Mouse (Mus musculus): ENCODE measurements around the gene Atp6v1f. TPM values are rescaled to one million over a fixed set of nuclear protein-coding genes. Genes with fewer than 3 reads are reported as not detected.

Atp6v1f gene
- 149 and 161 TPM in 2 replicates for polyA plus RNA-seq (2016; fragmentation: Nextera tagmentation; extraction: Ambion mirVana)

DNA sequence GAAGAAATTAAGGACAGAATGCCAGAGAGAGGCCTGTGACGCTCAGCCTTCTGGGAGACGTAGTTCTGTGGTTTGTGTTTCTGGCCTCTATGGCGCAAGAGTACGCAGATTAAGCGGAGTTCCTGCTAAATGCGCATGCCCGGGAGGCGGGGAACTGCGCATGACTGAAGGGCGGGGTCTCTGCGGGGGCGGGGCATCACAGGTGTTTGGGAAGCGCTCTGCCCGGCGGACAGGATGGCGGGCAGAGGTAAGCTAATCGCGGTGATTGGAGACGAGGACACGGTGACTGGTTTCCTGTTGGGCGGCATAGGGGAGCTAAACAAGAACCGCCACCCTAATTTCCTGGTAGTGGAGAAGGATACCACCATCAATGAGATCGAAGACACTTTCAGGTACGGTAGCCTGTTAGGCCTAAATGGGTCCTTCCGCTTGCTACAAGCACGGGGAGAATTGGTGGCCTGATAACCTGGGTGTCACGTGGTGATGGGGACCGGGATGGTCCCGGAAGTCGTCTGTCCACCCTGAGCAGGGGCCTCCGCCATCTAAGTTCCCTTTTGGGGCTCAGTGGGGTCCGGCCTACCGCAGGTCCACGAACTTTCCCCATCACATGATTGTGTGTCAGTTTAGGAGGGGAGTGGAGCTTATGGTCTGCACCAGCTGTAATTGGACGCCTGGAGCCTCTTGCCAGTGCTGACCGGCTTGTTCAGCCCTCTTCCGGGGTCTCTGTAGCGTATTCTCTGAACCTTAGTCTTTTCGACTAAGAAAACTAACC, at the start of gene Atp6v1f:
TSS of gene Atp6v1f (plus strand) at position 136 of the 772 bp plus-strand sequence.
- under 1% methylated on average over 39 of the region's 39 CpGs for WGBS (ENCODE audit: insufficient replicate concordance)
- Histone ChIP-seq H3K4me1 (peaks cover 11% of the 10 kb centered on the region), H3K4me2 (peak within 1 kb of the TSS; percentile 78), H3K9ac (peak within 1 kb of the TSS; percentile 77), H3K36me3 (peaks cover 25% of the 10 kb centered on the region), H3K27me3 (replicated peaks) (0 out of 2 replicates have a peak, but pooled peaks cover under 1% of the 10 kb centered on the region), H3K4me3 (peak within 1 kb of the TSS; percentile 67), H3K27ac (peak within 1 kb of the TSS; percentile 65), H3K9me3 (replicated peaks) (no peaks in the 10 kb centered on the region)
- ATAC-seq = peak; percentile 91

DNA sequence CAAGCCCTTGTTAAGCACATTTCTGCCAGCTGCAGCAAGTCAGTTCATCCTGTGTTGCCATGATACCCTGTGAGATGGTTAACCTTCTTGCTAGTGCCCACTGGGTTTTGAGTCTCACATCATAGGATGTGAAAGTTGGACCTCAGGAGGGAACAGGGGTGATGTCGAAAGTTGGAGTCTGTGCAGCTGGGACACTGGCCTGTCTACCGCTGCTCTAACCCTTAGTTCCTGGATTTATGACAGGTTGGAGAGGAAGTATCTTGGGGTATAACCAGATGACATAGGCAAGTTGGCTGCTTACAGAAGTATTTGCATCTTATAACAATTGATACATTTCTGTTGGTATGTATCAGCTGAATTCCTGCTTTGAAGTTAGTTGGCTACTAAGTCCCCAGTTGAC, 46.9 kb upstream of the Atp6v1f start:
- H3K4me2 ChIP-seq = no peak overlapping the region
- no peaks in the 10 kb centered on the region for H3K36me3 ChIP-seq
- no peak for ATAC-seq
- H3K9ac ChIP-seq = no peak overlapping the region
- H3K9me3 ChIP-seq (replicated peaks) = no peaks in the 10 kb centered on the region
- no peaks in the 10 kb centered on the region for H3K4me1 ChIP-seq
- H3K27ac ChIP-seq = no peak overlapping the region
- WGBS (ENCODE audit: insufficient replicate concordance) = 51% methylated on average over 2 of the region's 2 CpGs
- peaks cover 31% of the 10 kb centered on the region for H3K27me3 ChIP-seq (replicated peaks)
- no peak overlapping the region for H3K4me3 ChIP-seq

DNA sequence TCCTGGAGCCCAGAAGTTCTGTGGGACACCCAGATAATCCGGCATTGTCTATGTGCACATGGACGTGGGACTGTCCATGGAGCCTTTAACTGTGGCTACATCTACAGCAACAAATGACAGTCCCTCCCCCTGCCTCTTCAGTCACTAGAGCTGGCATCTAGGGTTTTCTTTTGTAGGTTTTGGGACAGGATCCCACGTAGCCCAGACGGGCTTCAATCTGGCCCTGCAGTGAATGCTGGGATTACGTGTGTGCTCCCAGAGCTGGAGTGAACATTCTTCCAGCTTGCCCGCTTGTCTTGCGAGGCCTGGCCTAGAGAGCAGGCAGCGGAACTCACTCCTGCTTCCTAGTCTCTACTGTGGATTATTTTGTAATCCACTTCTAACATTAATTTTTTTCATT, 42.4 kb upstream of the Atp6v1f start:
- H3K4me2 ChIP-seq = no peak overlapping the region
- H3K27ac ChIP-seq = no peak overlapping the region
- WGBS (ENCODE audit: insufficient replicate concordance) = 70% methylated on average over 8 of the region's 8 CpGs
- ATAC-seq = no peak
- H3K27me3 ChIP-seq (replicated peaks) = peaks cover 24% of the 10 kb centered on the region; the same call in 1 of the 2 replicates
- no peaks in the 10 kb centered on the region for H3K4me1 ChIP-seq
- H3K4me3 ChIP-seq = no peak overlapping the region
- no peaks in the 10 kb centered on the region for H3K9me3 ChIP-seq (replicated peaks)
- no peak overlapping the region for H3K9ac ChIP-seq
- H3K36me3 ChIP-seq = no peaks in the 10 kb centered on the region

DNA sequence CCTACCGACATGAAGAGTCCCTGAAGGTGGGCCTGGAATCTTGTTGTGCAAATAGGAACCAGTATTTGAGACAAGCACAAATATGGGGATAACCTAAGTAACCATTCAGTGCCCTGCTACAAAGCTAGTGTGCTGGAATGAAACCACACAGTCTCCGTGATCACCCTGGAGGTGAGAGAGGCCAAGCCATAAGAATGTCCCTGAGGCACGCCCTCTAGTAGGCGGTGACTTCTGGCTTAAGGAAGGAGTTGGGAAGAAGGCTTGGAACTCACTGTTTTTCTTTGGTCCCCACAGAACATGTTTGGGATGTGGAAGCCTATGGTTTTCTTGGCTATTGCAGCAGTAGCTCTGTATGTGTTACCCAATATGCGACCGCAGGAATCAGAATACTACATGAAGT, 41.2 kb upstream of the Atp6v1f start:
- Histone ChIP-seq H3K27ac (no peak overlapping the region), H3K4me3 (no peak overlapping the region), H3K27me3 (replicated peaks) (peaks cover 35% of the 10 kb centered on the region), H3K36me3 (no peaks in the 10 kb centered on the region), H3K9me3 (replicated peaks) (no peaks in the 10 kb centered on the region), H3K4me1 (no peaks in the 10 kb centered on the region), H3K4me2 (no peak overlapping the region), H3K9ac (no peak overlapping the region)
- no peak for ATAC-seq
- WGBS (ENCODE audit: insufficient replicate concordance) = 69% methylated on average over 6 of the region's 6 CpGs

DNA sequence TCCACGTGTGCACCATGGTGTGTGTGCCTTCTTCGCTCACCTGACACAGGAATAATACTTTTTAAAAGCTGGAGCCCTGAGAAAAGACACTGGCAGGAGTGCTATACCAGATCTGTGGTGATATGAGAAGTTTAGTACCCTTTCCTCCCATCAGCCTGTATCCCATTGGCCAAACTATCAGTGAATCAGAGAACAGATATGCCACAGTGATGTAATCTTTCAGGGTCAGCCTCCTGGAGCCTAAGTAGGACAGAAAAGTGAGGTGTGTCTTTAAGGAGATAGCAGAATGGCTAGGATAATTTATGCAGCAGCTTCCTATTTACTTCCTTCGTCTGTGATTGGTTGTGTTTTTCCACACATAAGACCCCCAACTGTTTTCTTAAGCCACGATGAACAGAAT, 39.3 kb upstream of the Atp6v1f start:
- Histone ChIP-seq H3K9me3 (replicated peaks) (no peaks in the 10 kb centered on the region), H3K4me2 (no peak overlapping the region), H3K36me3 (no peaks in the 10 kb centered on the region), H3K27me3 (replicated peaks) (peaks cover 46% of the 10 kb centered on the region), H3K9ac (no peak overlapping the region), H3K27ac (no peak overlapping the region), H3K4me3 (no peak overlapping the region), H3K4me1 (no peaks in the 10 kb centered on the region)
- no peak for ATAC-seq
- 47% methylated on average over 4 of the region's 4 CpGs for WGBS (ENCODE audit: insufficient replicate concordance)

DNA sequence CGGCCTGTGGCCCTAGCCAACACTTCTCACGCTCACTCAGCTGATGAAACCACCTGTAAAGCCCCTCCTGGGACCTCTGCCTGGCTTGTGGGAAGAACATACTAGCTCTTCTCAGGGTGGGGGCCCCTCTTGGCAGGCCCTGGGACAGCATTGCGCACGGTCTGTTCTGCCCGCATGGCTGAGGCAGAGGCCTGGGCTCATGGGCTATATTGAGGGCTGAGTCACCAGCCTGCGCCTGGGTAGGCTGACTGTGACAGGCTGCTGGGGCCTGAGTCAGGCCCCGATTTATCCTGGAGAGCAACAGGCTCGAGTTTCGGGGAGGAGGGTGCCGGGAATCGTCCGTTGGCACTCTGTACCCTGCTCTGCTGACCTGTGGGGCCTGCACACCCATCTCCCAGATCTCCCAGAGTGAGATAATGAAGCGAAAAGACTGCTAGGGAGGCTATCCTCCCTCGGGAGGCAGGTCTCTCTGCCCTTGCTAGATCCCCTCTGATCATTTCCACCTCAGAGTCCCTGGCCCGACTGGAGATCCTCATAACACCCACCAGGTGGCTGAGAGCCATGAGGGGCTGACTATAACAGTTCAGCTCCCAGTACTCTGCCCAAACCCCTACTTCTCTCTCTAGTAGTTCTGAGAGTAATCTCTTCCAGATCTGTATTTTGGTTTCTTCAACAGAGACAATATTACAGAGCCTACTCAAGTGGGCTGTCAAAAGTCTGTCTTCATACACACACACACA, 36.7 kb upstream of the Atp6v1f start:
- Histone ChIP-seq H3K4me3 (no peak overlapping the region), H3K27me3 (replicated peaks) (peaks cover 64% of the 10 kb centered on the region), H3K36me3 (no peaks in the 10 kb centered on the region), H3K4me1 (peaks cover 19% of the 10 kb centered on the region), H3K9ac (no peak overlapping the region), H3K4me2 (no peak overlapping the region), H3K9me3 (replicated peaks) (no peaks in the 10 kb centered on the region), H3K27ac (no peak overlapping the region)
- ATAC-seq = no peak
- WGBS (ENCODE audit: insufficient replicate concordance) = 44% methylated on average over 15 of the region's 15 CpGs

DNA sequence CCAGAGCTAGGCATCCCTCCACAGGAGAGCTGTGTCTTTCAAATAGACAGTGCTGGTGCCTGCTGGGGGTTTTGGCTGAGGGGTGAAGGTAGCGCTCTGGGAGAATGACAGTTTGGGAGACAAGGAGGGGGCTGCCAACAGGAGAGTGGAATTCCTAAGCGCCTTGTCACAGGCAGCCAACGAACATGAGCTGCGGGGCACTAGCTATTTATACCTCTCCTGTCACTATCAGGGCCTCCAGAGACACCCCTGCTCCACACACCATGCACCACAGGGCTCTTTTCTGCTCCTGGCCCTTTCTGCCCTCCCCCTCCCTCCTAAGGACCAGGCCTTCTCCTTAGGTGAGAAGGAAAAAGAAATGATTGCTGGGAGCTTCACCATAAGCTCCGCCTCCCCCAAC, 36.0 kb upstream of the Atp6v1f start:
- Histone ChIP-seq H3K4me1 (peaks cover 21% of the 10 kb centered on the region), H3K9me3 (replicated peaks) (no peaks in the 10 kb centered on the region), H3K4me3 (no peak overlapping the region), H3K27me3 (replicated peaks) (peaks cover 71% of the 10 kb centered on the region), H3K36me3 (no peaks in the 10 kb centered on the region), H3K4me2 (no peak overlapping the region), H3K27ac (no peak overlapping the region), H3K9ac (no peak overlapping the region)
- 37% methylated on average over 5 of the region's 5 CpGs for WGBS (ENCODE audit: insufficient replicate concordance)
- no peak for ATAC-seq

DNA sequence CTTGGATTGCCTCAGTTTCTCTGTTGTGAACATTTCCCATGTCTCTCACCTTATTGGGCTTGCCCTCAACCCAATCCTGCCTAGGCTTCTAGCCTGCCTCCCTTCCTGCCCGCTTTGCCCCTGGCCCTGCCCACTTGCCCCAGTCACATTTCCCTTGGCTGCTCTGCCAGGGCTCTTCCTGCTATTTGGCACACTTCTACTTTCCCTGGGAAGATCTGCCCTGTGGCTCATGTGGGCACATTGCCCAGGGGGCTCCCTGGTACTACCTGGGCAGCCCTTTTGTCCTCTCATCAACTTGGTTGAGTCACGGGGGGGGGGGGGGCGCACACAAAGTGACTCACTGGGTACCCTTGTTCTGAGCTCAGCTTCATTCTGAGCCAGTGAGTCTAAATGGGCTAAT, 35.4 kb upstream of the Atp6v1f start:
- H3K27me3 ChIP-seq (replicated peaks) = peaks cover 74% of the 10 kb centered on the region
- ATAC-seq = no peak
- 36% methylated on average over 3 of the region's 3 CpGs for WGBS (ENCODE audit: insufficient replicate concordance)

DNA sequence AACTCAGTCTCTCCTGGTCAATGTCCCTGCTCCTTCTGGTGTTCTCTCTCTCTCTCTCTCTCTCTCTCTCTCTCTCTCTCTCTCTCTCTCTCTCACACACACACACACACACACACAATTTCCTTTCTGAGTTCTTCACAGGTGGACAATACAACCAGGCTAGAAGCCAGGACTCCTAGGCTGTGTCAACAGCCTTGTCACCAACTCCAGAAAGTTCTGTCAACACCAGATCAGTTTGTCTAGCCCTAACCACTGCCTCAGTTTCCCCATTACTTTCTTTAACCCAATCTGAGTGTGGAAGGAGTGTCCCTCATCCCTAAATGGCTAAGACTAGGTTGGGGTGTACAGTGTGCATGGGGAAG, 34.9 kb upstream of the Atp6v1f start:
- Histone ChIP-seq H3K27ac (no peak overlapping the region), H3K9ac (no peak overlapping the region), H3K9me3 (replicated peaks) (no peaks in the 10 kb centered on the region), H3K4me2 (peak overlapping the region; percentile 64), H3K4me3 (peak overlapping the region; percentile 42), H3K27me3 (replicated peaks) (peaks cover 73% of the 10 kb centered on the region), H3K4me1 (peaks cover 21% of the 10 kb centered on the region), H3K36me3 (no peaks in the 10 kb centered on the region)
- no peak for ATAC-seq

More for the DNA sequence above, 35.4 kb upstream of the Atp6v1f start:
- no peak overlapping the region for H3K4me3 ChIP-seq
- H3K4me1 ChIP-seq = peaks cover 21% of the 10 kb centered on the region
- H3K9me3 ChIP-seq (replicated peaks) = no peaks in the 10 kb centered on the region
- H3K36me3 ChIP-seq = no peaks in the 10 kb centered on the region
- H3K9ac ChIP-seq = no peak overlapping the region
- H3K27ac ChIP-seq = no peak overlapping the region
- H3K4me2 ChIP-seq = no peak overlapping the region

DNA sequence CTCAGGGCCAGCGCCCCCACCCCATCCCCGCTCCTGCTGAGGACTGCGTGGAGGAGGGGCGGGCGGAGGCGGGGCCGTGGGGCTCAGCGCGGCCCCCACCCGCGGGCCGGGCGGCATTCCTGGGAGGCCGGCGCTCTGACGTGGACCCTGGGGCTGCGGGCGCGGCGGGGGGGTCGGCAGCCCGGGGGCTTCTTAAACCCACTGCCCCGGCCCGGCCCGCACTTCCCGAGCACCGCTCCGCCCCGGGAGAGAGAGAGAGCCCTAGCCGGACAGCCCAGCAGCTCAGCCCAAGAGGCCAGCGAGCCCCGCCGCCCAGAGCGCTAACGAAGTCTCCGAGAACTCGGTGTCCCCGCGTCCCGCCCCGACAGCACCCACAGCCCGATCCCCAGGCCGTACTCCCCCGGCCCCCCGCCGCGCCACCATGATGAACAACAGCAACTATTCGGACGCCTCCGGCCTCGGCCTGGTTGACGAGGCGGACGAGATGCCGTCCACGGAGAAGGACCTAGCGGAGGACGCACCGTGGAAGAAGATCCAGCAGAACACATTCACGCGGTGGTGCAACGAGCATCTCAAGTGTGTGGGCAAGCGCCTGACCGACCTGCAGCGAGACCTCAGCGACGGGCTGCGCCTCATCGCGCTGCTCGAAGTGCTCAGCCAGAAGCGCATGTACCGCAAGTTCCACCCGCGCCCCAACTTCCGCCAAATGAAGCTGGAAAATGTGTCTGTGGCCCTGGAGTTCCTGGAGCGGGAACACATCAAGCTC, 34.3 kb upstream of the Atp6v1f start, which contains the start of gene Flnc:
TSS of gene Flnc (plus strand) at position 219 of the 766 bp plus-strand sequence.
- Histone ChIP-seq H3K9me3 (replicated peaks) (no peaks in the 10 kb centered on the region), H3K36me3 (no peaks in the 10 kb centered on the region), H3K27ac (no peak within 1 kb of the TSS), H3K4me1 (peaks cover 21% of the 10 kb centered on the region), H3K4me2 (peak within 1 kb of the TSS; percentile 64), H3K9ac (peak within 1 kb of the TSS; percentile 29), H3K4me3 (peak within 1 kb of the TSS; percentile 42), H3K27me3 (replicated peaks) (peaks cover 78% of the 10 kb centered on the region)
- no peak for ATAC-seq
- WGBS (ENCODE audit: insufficient replicate concordance) = under 1% methylated on average over 75 of the region's 77 CpGs

DNA sequence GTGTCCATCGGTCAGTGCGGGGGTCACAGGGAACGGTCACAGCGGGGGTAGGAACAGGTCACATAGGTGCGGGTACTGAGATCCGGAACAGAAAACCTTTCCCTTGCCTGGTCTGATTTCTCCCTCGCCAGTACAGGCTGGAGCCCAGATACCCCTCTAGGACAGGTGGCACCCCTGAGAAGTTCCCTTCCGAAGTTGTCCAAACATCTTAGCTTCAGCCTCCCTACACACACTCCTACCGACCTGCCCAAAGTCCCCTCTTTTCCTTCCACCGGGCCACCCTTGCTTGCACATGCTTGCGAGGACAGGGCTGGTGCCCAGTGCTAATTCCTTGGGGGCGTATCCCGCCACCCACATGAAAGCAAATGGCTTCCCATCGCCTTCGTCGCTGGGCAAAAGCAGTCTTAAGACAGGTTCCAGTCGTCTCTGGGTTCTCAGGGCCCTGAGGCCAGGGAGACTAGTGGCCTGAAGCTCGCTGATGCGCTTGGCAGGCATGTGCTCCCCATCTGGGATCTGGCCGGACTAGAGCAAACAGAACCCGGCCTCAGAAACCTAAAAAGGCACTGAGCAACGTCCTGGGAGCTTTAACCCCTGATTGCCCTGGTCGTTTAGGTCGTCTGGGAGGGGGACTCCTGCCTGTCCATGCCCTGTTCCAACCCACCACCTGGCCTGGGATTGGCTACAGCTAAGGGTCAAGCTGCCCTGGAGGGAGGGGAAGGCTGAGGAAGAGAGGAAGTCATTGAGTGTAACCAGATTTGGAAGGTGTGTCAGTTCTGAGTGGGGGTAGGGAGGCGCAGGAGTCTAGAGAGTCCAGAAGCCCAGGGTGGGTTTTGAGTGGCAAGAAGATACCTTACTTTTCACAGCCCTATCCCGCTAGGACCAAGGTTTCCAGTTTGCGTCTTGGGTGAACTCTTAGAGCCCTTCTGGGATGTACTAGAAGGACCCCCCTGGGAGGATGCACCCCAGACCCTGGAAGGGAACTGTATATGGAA, 33.4 kb upstream of the Atp6v1f start:
- Histone ChIP-seq H3K9ac (no peak overlapping the region), H3K27ac (peak overlapping the region; percentile 41; the same call in 1 of the 2 replicates), H3K36me3 (no peaks in the 10 kb centered on the region), H3K4me1 (peaks cover 21% of the 10 kb centered on the region), H3K9me3 (replicated peaks) (no peaks in the 10 kb centered on the region), H3K4me2 (peak overlapping the region; percentile 64), H3K4me3 (peak overlapping the region; percentile 42), H3K27me3 (replicated peaks) (peaks cover 84% of the 10 kb centered on the region)
- ATAC-seq = no peak
- 4% methylated on average over 27 of the region's 27 CpGs for WGBS (ENCODE audit: insufficient replicate concordance)

Measured in liver, embryonic 12.5 days (tissue).